Mouse (Mus musculus) R1 (cell line): ENCODE data around the gene Rnf115.

ENCODE experiments used
- DNase-seq: peaks from one replicate; pipeline ENCODE4 v3.0.0-alpha.2; 2018; ENCODE audit warnings: low read depth, low spot score

Gene Rnf115

GRCm38 (mm10) chr3:96772949-96773348 is 45.5 kb downstream of the Rnf115 start:
- no peak for DNase-seq

- no peak for DNase-seq
Measured at GRCm38 (mm10) chr3:96777120-96777519, 49.7 kb downstream of the Rnf115 start.

GRCm38 (mm10) chr3:96782236-96782635 is 54.8 kb downstream of the Rnf115 start:
- DNase-seq, result no peak

GRCm38 (mm10) chr3:96787784-96788183 is 60.3 kb downstream of the Rnf115 start:
- DNase-seq, result no peak

GRCm38 (mm10) chr3:96788506-96788905 is 61.0 kb downstream of the Rnf115 start:
- DNase-seq, result no peak

GRCm38 (mm10) chr3:96800254-96800653 is 72.8 kb downstream of the Rnf115 start:
- no peak for DNase-seq

- no peak for DNase-seq
Measured at GRCm38 (mm10) chr3:96802214-96802613, 74.8 kb downstream of the Rnf115 start.

GRCm38 (mm10) chr3:96808136-96808535 is 80.7 kb downstream of the Rnf115 start:
- DNase-seq, result peak; percentile 97

- peak; percentile 22 for DNase-seq
Measured at GRCm38 (mm10) chr3:96808651-96809050, 81.2 kb downstream of the Rnf115 start.

GRCm38 (mm10) chr3:96811232-96811631 is 83.8 kb downstream of the Rnf115 start:
- DNase-seq, result no peak

- peak; percentile 90 for DNase-seq
Measured at GRCm38 (mm10) chr3:96812395-96813091, 85.1 kb downstream of the Rnf115 start.

- DNase-seq, result peak; percentile 45
Measured at GRCm38 (mm10) chr3:96813106-96813505, 85.6 kb downstream of the Rnf115 start.

GRCm38 (mm10) chr3:96813591-96814244 is 86.3 kb downstream of the Rnf115 start:
- peak; percentile 70 for DNase-seq

GRCm38 (mm10) chr3:96814342-96814741 is 86.9 kb downstream of the Rnf115 start:
- peak; percentile 30 for DNase-seq

GRCm38 (mm10) chr3:96820116-96820915 is 92.9 kb downstream of the Rnf115 start:
- no peak for DNase-seq

GRCm38 (mm10) chr3:96821581-96821980 is 94.1 kb downstream of the Rnf115 start:
- no peak for DNase-seq

GRCm38 (mm10) chr3:96823701-96824100 is 96.2 kb downstream of the Rnf115 start:
- DNase-seq, result no peak

- DNase-seq, result no peak
Measured at GRCm38 (mm10) chr3:96824614-96825013, 97.2 kb downstream of the Rnf115 start.

GRCm38 (mm10) chr3:96825261-96825660 is 97.8 kb downstream of the Rnf115 start:
- DNase-seq, result no peak

GRCm38 (mm10) chr3:96828308-96828864 is 100.9 kb downstream of the Rnf115 start:
- DNase-seq, result peak; percentile 28

- no peak for DNase-seq
Measured at GRCm38 (mm10) chr3:96828984-96829383, 101.5 kb downstream of the Rnf115 start, which contains the start of the genes Pdzk1 and Cd160. TSS of gene Pdzk1 (plus strand) at chr3:96829284. TSS of gene Cd160 (minus strand) at chr3:96829351.

GRCm38 (mm10) chr3:96829856-96830255 is 102.4 kb downstream of the Rnf115 start:
- no peak for DNase-seq
